Mouse (Mus musculus) E14TG2a.4 (cell line): ENCODE data around the gene Dgkg.

Experiments used
- CTCF ChIP-seq: conservative IDR thresholded peaks from 2 replicates; pipeline ENCODE4 v1.5.1; 2014; ENCODE audit warnings: low read length
- NANOG ChIP-seq: IDR thresholded peaks from 2 replicates; pipeline ENCODE4 v1.6.1; 2014; ENCODE audit warnings: borderline replicate concordance, low read length, mixed read lengths
- POU5F1 ChIP-seq: IDR thresholded peaks from 2 replicates; pipeline ENCODE4 v1.6.1; 2014; ENCODE audit warnings: low read length, borderline replicate concordance

GRCm38 (mm10) chr16:22504049-22504448 lies 153.0 kb downstream of the Dgkg start:
- TF ChIP-seq CTCF (no peak), NANOG (no peak), POU5F1 (no peak)
